Mouse (Mus musculus) layer of hippocampus, postnatal 10 days (tissue): ENCODE results near the gene Olfr1511. TPM values are rescaled to one million over a fixed set of nuclear protein-coding genes. Genes with fewer than 3 reads are reported as not detected.
"Not testable (repeated sequence)": the region's sequence is repeated elsewhere in the genome, so short reads cannot be mapped to it uniquely, and the experiment has no call there.

Experiments
- DNase-seq, 2 experiments: peaks; one replicate each; pipeline ENCODE4 v3.0.0; 2021; ENCODE audit warnings: low spot score in 2 of 2
- long read RNA-seq: library from polyadenylated mRNA; stranded (forward); transcript quantifications from one replicate; pipeline ENCODE4 v2.0.0, GENCODE M21; 2023
- total RNA-seq, 2 experiments: library from RNA; stranded (reverse); gene quantifications; 2 replicates each; pipeline ENCODE4 v1.2.3; 2021

Gene Olfr1511
- total RNA-seq, result not detected
- long read RNA-seq, result 0 reads

- no peak for DNase-seq
These were observed at the start of gene Olfr1511 for GRCm38 (mm10) chr14:52397279-52397678. Gene Olfr1511, minus strand, starts transcription at chr14:52397379.

GRCm38 (mm10) chr14:52442690-52443089 is 45.5 kb upstream of the Olfr1511 start, which contains the start of gene Olfr1509:
Gene Olfr1509, plus strand, starts transcription at chr14:52442990.
- no peak for DNase-seq

- DNase-seq, result no peak
These were observed 30.5 kb upstream of the Olfr1511 start for GRCm38 (mm10) chr14:52427686-52428085.

GRCm38 (mm10) chr14:52414273-52414672 is 17.1 kb upstream of the Olfr1511 start, which contains the start of gene Olfr1510:
Gene Olfr1510, minus strand, starts transcription at chr14:52414373.
- DNase-seq, result no peak

- not testable (repeated sequence) for DNase-seq
These were observed 13.2 kb upstream of the Olfr1511 start for GRCm38 (mm10) chr14:52410142-52410919.

- DNase-seq, result not testable (repeated sequence)
These were observed 6.9 kb downstream of the Olfr1511 start for GRCm38 (mm10) chr14:52390084-52390848.

- DNase-seq, result no peak
These were observed 18.1 kb downstream of the Olfr1511 start, which contains the start of gene Olfr1512 for GRCm38 (mm10) chr14:52379068-52379467. Gene Olfr1512, minus strand, starts transcription at chr14:52379168.

GRCm38 (mm10) chr14:52368741-52369140 is 28.4 kb downstream of the Olfr1511 start:
- no peak for DNase-seq

- DNase-seq, result no peak
These were observed 40.9 kb downstream of the Olfr1511 start, which contains the start of gene Olfr1513 for GRCm38 (mm10) chr14:52356308-52356707. Gene Olfr1513, minus strand, starts transcription at chr14:52356408.

Other genes with a start within 250 kb of the Olfr1511 start
- 10 to 100 TPM; 57.8 to 58.4 TPM for gene Supt16, start 200.0 kb downstream of the Olfr1511 start, total RNA-seq
- 100 to 1,000 TPM; 119 to 131 TPM for gene Chd8, start 139.6 kb downstream of the Olfr1511 start, total RNA-seq
- gene Tox4, start 118.2 kb downstream of the Olfr1511 start, total RNA-seq, result 10 to 100 TPM; 51.7 to 54.9 TPM
- gene Rab2b, start 117.8 kb downstream of the Olfr1511 start, total RNA-seq, result 10 to 100 TPM; 39.7 to 41.2 TPM
- 10 to 100 TPM; 34.6 to 39.3 TPM for gene Mettl3, start 92.3 kb downstream of the Olfr1511 start, total RNA-seq
- gene Sall2, start 68.6 kb downstream of the Olfr1511 start, total RNA-seq, result 10 to 100 TPM; 45.0 to 47.0 TPM
- gene Olfr1513, start 41.0 kb downstream of the Olfr1511 start, total RNA-seq, result not detected
- gene Olfr1512, start 18.2 kb downstream of the Olfr1511 start, total RNA-seq, result not detected
- not detected for gene Olfr1510, start 17.0 kb upstream of the Olfr1511 start, total RNA-seq
- gene Olfr1509, start 45.6 kb upstream of the Olfr1511 start, total RNA-seq, result not detected
- not detected for gene Olfr1508, start 70.1 kb upstream of the Olfr1511 start, total RNA-seq
- gene Olfr1507, start 98.4 kb upstream of the Olfr1511 start, total RNA-seq, result not detected